Mouse (Mus musculus) layer of hippocampus, postnatal 25 days (tissue): Measurements from ENCODE around the gene Stxbp5. TPM values are rescaled to one million over a fixed set of nuclear protein-coding genes. Genes with fewer than 3 reads are reported as not detected.

ENCODE experiments used
- DNase-seq, 2 experiments: peaks; one replicate each; pipeline ENCODE4 v3.0.0; 2022; ENCODE audit warnings: mixed read lengths in 2 of 2, low spot score in 1 of 2; ENCODE audit errors: extremely low spot score in 1 of 2
- total RNA-seq, 2 experiments: library from RNA; stranded (reverse); gene quantifications; 2 replicates each; pipeline ENCODE4 v1.2.3; 2021

Gene Stxbp5
- total RNA-seq, 2 experiments from 2014 or later, result 99.0 to 114 TPM

DNA sequence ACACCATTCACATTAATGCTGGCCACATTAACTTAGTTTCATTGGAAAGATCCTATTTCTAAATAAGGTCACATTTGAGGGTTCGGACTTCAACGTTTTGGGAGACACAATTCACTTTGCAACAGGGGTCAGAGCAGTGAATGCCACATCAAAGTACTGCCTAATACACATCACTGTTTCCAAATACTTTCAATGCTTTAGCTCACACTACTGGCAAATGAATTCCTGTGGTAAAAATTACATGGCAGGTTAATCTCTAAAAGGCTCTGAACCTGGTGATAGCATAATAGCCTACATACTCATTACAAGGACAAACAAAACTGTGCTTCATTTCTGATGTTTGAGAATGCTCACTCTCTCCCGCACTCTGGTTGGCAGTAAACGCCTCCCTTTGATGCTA is 40.9 kb downstream of the Stxbp5 start:
- DNase-seq, result no peak

DNA sequence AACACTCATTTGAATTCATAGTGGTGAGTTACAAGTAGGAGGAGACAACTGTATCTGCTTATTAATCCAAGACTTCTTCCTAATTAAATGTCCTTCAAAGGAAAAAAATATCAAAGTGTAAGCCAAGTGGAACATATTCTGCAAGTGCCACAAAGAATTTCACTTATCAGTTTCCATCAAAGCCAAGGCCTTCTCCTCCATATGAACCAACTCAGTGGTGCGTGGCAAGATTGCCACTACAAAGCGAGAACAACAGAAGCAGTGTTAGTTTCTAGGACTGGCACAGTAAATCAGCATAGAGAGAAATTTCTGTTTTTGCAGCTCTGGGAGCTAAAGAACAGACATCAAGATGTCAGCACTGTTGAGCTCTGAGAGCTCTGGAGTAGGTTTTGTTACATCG is 41.4 kb downstream of the Stxbp5 start:
- DNase-seq, result no peak

DNA sequence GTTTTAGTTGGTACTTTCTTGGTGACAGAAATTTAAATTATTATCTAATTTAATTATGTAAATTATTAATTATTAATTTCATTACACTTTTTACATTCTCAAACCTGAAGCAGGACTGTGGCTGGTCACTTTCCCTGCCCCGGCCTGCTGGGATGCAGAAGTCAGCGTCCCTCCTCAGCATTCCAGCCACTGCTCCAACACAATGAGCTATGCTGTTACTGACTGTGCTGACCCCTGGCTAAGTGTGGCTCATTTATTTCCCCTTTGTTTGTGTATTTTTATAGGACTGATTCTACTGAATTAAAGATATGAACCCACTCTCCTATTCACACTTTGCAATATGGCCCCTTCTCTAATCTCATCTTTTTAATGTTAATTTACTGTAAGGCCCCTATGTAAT is 43.0 kb downstream of the Stxbp5 start:
- DNase-seq, result no peak

DNA sequence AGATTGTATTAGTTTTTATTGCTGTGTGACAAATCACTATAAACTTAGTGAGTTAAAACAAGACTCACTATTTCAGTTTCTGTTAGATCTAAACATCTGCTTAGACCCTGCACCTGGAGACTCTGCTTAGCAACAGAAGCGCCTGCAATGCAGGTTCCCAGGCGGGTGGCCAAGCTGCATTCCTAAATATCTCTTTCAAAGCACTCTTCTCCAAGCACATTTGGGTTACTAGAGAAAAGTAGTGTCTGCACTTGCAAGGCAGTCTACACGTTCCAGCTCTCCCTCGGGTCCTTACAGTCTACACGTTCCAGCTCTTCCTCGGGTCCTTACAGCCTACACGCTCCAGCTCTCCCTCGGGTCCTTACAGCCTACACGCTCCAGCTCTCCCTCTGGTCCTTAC is 44.1 kb downstream of the Stxbp5 start:
- no peak for DNase-seq

DNA sequence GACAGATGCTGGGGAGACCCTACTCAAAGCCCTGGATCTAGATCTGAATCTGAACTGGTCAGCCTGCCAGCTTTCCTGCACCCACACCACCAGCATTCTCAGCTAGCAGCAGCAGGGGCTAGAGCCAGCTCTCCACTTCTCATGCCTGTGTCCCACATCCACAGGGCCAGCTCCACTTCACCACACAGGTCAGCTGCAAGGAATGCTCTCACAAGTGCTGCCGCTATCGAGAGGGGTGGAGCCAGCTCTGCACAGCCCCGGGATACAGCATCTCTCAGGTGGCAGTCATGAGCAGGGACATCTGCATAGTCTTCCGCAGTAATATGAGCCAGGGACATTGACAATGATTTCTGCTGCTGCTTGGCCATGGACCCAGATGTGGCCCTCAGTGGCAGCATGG is 54.5 kb downstream of the Stxbp5 start:
- DNase-seq, result no peak

DNA sequence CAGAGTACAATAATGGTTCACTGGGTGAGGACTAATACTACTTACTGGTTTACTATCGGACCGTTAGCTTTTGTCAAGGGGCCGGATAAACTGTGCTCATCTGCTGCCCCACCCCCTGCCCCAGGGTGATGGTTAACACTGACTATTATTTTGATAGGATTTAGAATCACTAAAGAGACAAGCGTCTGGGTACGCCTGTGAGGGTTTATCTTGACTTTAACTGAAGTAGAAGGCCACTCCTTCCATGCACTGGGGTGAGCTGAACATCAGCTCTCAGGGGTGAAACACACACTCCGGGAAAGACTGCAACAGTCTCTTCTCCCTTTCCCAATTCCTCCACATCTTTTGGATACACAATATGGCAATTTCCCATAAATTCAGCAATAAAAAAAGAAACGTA is 61.5 kb downstream of the Stxbp5 start:
- DNase-seq, result no peak

DNA sequence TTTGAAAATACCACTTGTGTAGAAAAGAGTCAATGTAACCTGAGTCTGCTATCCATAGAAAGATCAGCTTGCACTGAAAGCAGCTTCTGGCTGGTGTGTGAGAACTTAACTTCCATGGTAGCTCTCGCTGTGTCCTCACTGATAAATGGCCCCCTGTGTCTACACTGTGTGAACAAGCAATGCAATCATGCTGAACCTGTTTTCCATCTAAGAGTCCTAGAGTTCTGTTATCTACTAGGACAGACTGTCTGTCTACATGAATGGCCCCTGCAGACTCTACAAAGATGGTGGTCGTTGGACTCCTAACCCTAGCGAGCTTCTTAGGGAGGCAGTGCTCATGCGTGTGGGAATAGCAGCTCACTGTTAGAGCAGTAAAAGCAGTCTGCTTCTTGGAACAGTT is 65.9 kb downstream of the Stxbp5 start:
- no peak for DNase-seq

DNA sequence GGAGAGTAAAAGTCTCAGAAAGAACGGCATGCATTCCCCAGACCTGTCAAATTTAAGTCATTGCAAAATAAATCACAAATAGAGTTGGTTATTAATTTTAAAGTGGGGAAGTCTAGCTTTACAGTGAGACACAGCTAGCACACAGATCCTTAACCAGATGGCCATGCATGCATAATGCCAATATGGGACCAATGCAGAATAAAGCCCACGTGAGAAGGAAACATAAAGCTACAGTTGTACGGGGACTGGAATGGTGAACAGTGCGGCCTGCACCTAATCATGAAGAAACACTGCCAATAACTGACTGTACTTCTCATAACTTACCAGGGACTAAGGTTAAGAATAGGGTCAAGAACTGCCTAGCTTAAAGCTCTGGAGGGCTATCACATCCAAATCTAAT is 67.9 kb downstream of the Stxbp5 start:
- no peak for DNase-seq

DNA sequence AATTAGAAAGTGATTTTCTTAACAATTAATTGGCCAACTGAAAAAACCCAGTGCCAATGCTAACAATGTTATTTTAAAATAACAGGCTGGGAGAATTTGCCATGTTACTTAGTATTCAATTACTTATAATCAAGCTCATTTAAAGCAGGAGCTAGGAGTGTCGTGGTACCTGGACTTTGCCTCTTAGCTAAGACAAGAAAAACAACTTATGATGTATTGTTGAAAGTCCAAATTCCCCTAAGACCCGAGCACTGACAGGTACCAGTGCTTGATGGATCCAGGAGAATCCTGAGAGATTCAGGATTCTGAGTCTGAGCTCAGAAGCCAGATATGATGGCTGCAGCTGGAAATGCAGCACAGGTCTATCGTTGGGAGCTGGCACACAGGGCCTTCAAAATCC is 71.1 kb downstream of the Stxbp5 start:
- DNase-seq, result no peak

DNA sequence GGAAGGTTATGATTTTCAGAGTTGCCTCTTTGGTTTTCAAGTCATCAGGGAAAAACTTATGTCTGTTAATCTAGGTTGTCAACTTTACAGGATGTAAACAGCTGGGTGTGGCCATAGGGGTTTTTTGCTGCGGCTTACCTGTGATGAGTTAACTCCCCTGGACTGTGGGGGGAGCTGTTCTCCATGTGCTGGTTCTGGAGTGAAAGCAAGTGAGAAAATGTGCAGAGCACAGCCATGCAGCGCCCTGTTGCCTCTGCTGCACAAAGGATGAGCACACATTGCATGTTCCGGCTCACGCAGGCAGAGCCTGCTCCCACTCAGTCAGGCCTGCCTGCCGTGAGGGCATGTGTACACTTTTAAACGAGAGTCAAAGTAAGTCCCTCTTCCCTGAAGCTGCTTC is 79.6 kb downstream of the Stxbp5 start:
- no peak for DNase-seq

DNA sequence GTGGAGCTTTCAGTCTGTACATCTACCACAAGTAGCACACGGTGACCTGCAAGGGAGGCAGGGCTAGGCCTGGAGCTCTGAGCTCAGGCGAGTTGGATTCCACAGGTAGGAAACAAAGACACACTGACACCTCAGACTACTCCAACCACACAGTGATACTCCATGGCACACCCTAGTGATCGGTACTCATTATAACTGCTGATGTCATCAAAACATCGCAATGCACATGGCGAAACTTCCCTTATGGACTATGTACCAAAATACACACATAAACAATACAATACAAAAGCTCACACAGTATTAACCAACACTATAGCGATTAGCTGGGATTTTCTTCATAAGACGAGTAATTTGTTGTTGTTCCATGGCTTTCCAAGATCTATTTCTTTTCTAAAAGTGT is 82.3 kb downstream of the Stxbp5 start:
- DNase-seq, result no peak

DNA sequence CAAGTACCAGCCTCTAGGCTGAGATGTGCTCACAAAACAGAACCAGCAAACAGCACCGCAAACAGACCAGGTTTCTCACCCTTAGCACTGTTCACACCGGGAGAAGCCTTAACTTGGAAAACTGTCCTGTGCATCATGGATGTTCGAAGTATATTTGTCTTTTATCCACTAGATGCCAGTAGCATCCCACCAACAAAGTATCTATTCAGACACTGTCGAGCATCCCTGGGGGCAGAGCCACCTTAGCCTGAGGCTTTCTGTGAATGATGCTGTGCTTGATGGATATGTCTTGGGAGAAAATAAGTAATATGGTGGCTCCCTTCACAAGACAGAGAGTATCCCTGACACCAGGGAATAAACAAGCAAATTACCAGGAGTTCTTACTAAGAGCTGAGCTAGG is 87.0 kb downstream of the Stxbp5 start:
- no peak for DNase-seq

DNA sequence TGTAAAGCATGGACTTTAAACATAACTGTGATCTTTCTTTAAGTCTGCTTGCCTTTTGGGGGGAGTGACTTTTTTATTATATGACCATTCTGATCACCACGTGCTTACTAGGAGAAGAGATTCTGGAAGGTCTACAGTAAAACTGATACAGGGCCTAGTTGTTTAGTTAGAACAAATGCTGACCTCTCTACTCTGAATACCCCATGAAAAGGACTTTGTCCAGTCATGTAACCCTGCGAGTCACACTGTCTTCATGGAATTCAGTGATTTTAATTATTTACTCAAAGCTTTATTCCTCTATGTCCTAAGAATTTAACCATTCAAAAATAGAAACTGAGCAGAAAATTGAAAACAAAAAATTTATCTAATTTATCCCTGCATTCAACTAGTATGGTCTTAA is 93.3 kb downstream of the Stxbp5 start:
- no peak for DNase-seq

DNA sequence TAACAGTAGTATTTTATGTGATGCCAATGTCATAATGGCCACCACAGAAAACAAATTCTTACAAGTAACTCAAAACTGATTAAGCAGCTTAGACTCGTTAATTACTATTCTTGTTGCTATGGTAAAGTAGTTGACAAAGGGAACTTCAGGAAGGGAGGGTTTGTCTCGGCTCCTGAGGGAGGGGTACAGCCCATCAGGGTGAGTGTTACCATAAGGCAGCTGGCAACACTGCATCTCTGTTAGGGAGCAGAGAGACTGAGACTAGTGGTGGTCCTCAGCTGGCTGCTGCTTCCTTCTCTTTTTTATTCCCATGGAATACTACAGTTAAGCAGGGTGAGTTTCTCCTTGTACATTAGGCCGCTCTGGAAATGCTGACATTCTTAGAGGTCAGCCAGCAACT is 95.5 kb downstream of the Stxbp5 start:
- DNase-seq, result no peak

DNA sequence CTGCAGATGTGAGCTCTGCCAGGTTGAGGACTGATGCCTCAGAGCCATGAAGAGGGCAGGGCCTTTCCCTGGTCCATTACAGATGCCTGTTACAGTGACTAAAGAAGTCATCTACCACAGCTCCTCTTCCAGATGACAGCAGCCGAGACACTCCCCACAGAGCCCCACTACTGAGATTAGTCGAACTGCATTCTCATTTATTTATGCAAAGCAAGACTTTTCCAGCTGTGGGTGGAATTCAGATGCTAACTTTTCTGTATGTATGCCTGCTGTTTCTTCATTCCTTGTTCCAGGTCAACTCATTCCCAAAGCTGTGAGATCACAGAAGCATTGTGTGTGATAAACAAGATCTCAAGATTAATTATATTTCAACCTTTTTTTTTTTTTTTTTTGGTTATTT is 97.8 kb downstream of the Stxbp5 start:
- DNase-seq, result no peak

DNA sequence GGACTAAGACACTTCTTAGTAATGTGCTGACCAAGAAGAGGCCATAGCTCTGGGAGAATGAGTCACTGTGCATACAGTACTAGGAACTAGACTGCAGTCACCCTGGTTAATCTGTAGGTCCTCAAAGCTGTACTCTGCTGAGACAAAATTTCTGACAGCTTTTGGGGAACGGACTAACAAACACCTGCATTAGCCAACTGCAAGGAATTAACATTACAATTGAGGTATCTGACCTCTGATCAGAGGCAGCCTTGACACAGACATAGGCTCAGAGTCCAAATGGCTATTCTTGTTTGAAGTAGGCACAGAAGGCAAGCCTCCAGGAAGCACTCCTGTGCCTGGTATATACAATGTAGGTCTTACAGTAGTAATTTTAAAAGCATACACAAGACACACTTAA is 99.3 kb downstream of the Stxbp5 start:
- no peak for DNase-seq

DNA sequence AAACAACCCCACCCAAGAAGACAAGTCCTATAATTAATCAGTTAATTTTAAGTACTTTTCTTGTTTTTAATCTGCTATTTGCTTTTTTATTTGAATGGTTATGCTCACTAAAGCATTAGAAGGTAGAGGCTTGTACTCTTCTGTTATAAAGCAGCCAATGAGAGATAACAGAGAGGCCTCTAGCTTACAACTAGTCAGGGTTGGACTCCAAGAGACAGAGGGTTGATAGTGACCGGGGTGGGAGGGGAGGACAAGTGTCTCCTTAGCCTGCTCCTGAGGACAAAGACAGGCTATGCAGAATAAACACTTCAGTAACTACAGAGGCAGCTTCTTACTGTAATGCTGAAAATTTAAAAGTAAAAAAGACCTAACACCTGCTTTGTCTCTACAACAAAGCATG is 101.8 kb downstream of the Stxbp5 start:
- DNase-seq, result no peak

DNA sequence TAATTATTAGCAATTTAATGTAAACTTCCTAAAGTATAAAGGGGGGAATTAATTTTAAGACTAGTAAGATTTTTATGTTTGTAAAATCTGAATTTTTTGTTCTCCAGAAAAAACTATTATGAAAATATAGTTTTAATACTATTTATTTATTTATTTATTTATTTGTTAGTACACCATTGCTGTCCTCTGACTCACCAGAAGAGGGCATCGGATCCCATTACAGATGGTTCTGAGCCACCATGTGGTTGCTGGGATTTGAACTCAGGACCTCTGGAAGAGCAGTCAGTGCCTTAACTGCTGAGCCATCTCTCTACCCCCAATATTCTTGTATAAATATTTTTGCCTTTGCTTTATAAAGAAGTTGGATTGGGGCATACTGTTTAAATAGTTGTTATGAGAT is 104.5 kb downstream of the Stxbp5 start:
- DNase-seq, result no peak

DNA sequence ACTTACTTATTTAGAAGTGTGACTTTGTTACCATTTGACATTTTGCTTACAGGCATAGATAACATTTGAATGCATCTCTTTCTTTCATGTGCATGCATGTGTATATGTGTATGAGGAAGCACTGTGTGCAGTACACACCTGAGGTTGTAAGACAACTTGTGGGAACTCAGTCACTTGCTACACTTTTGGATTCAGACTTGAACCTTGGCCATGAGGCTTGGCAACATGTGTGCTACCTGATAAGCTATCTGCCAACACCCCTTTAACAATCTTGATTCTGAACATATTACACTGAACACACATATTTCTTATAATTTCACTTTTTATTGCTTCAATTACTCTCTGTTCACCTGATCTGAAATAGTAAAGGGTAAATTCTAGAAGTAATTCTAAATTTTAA is 106.5 kb downstream of the Stxbp5 start:
- DNase-seq, result no peak

DNA sequence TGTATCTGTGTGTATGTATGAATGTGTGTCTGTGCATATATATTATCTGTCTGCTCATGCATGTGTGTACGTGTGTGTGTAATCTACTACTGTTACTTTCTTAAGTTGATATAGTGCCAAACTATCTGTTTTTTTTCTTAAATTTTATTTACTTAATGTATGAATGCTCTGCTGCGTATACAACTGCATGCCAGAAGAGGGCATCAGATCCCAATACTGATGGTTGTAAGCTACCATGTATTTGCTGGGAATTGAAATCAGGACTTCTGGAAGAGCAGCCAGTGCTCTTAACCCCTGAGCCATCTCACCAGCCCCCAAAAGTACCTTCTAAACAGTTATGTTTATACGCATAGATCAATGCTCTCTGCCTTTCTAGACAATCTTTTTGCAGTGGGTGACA is 109.9 kb downstream of the Stxbp5 start:
- DNase-seq, result no peak

DNA sequence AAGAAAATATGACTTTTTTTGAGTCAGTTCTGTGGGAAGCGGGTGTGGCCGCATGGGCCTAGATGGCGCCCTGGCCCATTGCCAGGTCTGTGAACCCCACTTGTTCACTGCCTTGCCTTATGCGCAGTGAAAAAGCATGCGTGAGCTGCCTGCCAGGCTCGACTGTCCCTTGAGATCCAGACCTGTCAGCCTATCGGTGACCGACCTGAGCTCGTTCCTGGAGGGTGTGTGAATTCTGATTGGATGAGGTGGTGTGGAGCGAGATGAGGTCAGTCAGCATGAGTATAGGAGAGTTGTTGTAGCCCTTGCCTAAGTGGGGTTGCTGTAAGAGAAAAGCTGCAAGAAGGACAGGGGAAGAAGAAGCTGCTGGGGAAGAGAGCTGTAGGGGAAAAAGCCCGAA is 114.4 kb downstream of the Stxbp5 start:
- DNase-seq, result no peak

DNA sequence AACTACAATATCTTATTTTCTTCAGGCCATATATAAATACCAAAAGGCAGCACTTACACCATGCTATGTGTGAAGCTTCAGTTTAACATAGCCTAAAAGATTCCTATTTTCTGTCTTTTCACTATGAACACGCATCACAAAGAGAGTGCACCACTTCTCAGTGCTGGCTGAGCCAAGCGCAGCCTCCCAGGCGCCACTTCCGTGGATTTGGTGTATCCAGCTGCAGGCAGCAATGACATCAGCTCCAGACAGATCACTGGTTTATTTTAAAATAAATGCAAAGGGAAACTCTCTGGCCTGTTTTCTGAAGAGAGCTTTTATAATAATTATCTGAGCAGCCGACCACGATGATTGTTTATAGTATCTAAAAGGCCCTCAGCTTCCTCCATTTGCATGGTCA is 115.2 kb downstream of the Stxbp5 start:
- no peak for DNase-seq

DNA sequence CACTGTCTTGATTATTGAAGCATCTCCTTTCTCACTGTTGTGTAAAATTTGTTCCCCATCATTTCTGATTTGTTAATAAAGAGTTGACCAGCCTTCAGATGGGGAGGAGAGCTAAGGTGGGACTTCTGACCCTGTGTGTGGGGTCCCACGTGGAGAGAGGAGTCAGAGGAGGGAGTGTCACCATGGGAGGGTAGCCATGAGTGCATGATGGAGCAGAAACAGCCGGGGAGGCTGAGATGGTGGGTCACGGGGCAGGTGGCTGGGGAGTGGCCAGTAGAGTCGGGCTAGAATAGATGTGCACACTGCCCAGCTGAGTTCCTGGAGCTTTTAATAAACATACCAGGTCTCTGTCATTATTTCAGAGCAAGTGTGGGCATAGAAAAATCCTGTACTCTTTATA is 121.0 kb downstream of the Stxbp5 start:
- no peak for DNase-seq

DNA sequence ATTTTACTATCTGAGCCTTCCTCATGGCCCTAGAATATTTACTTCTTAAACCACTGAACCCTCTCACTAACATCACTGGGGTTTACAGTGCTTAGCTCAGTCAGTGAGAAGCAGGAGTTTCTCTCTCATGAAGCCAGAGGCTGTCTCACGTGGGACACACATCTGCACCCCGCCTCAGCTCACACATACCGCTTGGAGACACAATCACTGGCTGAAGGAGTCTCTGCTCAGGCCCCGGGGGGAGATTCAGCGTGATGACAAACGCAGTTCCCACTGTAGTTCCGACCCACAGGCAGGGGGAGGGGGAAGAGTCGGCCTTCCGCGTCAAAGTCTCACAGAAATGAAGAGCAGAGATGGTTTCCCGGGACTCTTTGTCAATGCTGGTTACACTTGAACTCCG is 130.6 kb downstream of the Stxbp5 start:
- no peak for DNase-seq
